Mouse (Mus musculus): ENCODE data around the gene Slc6a12. TPM values are rescaled to one million over a fixed set of nuclear protein-coding genes. Genes with fewer than 3 reads are reported as not detected.

Slc6a12 gene
- polyA plus RNA-seq, 1 experiment from 2014 or later = 1.2 TPM

- Histone ChIP-seq H3K9ac (no peak overlapping the region), H3K4me2 (replicated peaks) (no peak overlapping the region), H3K9me3 (ENCODE audit: control insufficient read depth, low read length) (no peaks in the 10 kb centered on the region), H3K36me3 (replicated peaks; ENCODE audit: control insufficient read depth, insufficient read depth) (no peaks in the 10 kb centered on the region), H3K27me3 (ENCODE audit: control insufficient read depth, insufficient read depth, low read length) (no peaks in the 10 kb centered on the region), H3K4me1 (replicated peaks; ENCODE audit: control insufficient read depth, insufficient read depth, low read length) (no peaks in the 10 kb centered on the region), H3K27ac (no peak overlapping the region), H3K4me3 (replicated peaks; ENCODE audit: low read length) (no peak overlapping the region)
- no peak for ATAC-seq (ENCODE audit: low FRiP score)
- 85% methylated on average over 9 of the region's 9 CpGs for WGBS
- no peak for DNase-seq (ENCODE audit: low spot score)
Observed at GRCm38 (mm10) chr6:121322381-121323110, 20.3 kb upstream of the Slc6a12 start.

GRCm38 (mm10) chr6:121325298-121325697, 17.6 kb upstream of the Slc6a12 start:
- Histone ChIP-seq H3K4me1 (replicated peaks; ENCODE audit: control insufficient read depth, insufficient read depth, low read length) (0 out of 2 replicates have a peak, but pooled peaks cover 6% of the 10 kb centered on the region), H3K4me2 (replicated peaks) (no peak overlapping the region), H3K27ac (no peak overlapping the region), H3K27me3 (ENCODE audit: control insufficient read depth, insufficient read depth, low read length) (no peaks in the 10 kb centered on the region), H3K9ac (no peak overlapping the region), H3K36me3 (replicated peaks; ENCODE audit: control insufficient read depth, insufficient read depth) (no peaks in the 10 kb centered on the region), H3K9me3 (ENCODE audit: control insufficient read depth, low read length) (no peaks in the 10 kb centered on the region), H3K4me3 (replicated peaks; ENCODE audit: low read length) (no peak overlapping the region)
- ATAC-seq (ENCODE audit: low FRiP score) (no peak), DNase-seq (ENCODE audit: low spot score) (no peak)
- WGBS = 90% methylated on average over 3 of the region's 3 CpGs

GRCm38 (mm10) chr6:121325740-121326139, 17.1 kb upstream of the Slc6a12 start:
- no peak for ATAC-seq (ENCODE audit: low FRiP score)
- H3K36me3 ChIP-seq (replicated peaks; ENCODE audit: control insufficient read depth, insufficient read depth) = no peaks in the 10 kb centered on the region
- no peaks in the 10 kb centered on the region for H3K9me3 ChIP-seq (ENCODE audit: control insufficient read depth, low read length)
- H3K27me3 ChIP-seq (ENCODE audit: control insufficient read depth, insufficient read depth, low read length) = no peaks in the 10 kb centered on the region
- H3K4me3 ChIP-seq (replicated peaks; ENCODE audit: low read length) = no peak overlapping the region
- H3K4me2 ChIP-seq (replicated peaks) = no peak overlapping the region
- H3K9ac ChIP-seq = no peak overlapping the region
- no peak overlapping the region for H3K27ac ChIP-seq
- no peak for DNase-seq (ENCODE audit: low spot score)
- 0 out of 2 replicates have a peak, but pooled peaks cover 6% of the 10 kb centered on the region for H3K4me1 ChIP-seq (replicated peaks; ENCODE audit: control insufficient read depth, insufficient read depth, low read length)
- WGBS = 84% methylated on average over 9 of the region's 9 CpGs

GRCm38 (mm10) chr6:121326486-121327069, 16.3 kb upstream of the Slc6a12 start:
- Histone ChIP-seq H3K4me1 (replicated peaks; ENCODE audit: control insufficient read depth, insufficient read depth, low read length) (0 out of 2 replicates have a peak, but pooled peaks cover 6% of the 10 kb centered on the region), H3K9ac (no peak overlapping the region), H3K9me3 (ENCODE audit: control insufficient read depth, low read length) (no peaks in the 10 kb centered on the region), H3K4me2 (replicated peaks) (no peak overlapping the region), H3K36me3 (replicated peaks; ENCODE audit: control insufficient read depth, insufficient read depth) (no peaks in the 10 kb centered on the region), H3K27ac (no peak overlapping the region), H3K4me3 (replicated peaks; ENCODE audit: low read length) (no peak overlapping the region), H3K27me3 (ENCODE audit: control insufficient read depth, insufficient read depth, low read length) (no peaks in the 10 kb centered on the region)
- ATAC-seq (ENCODE audit: low FRiP score) (no peak), DNase-seq (ENCODE audit: low spot score) (no peak)
- WGBS = 59% methylated on average over 10 of the region's 10 CpGs

GRCm38 (mm10) chr6:121328417-121328884, 14.4 kb upstream of the Slc6a12 start:
- no peaks in the 10 kb centered on the region for H3K36me3 ChIP-seq (replicated peaks; ENCODE audit: control insufficient read depth, insufficient read depth)
- H3K4me2 ChIP-seq (replicated peaks) = no peak overlapping the region
- no peak overlapping the region for H3K4me3 ChIP-seq (replicated peaks; ENCODE audit: low read length)
- no peaks in the 10 kb centered on the region for H3K9me3 ChIP-seq (ENCODE audit: control insufficient read depth, low read length)
- 43% methylated on average over 9 of the region's 9 CpGs for WGBS
- DNase-seq (ENCODE audit: low spot score) = peak; percentile 32
- no peak overlapping the region for H3K9ac ChIP-seq
- 0 out of 2 replicates have a peak, but pooled peaks cover 6% of the 10 kb centered on the region for H3K4me1 ChIP-seq (replicated peaks; ENCODE audit: control insufficient read depth, insufficient read depth, low read length)
- no peak overlapping the region for H3K27ac ChIP-seq
- no peaks in the 10 kb centered on the region for H3K27me3 ChIP-seq (ENCODE audit: control insufficient read depth, insufficient read depth, low read length)
- ATAC-seq (ENCODE audit: low FRiP score) = peak; percentile 16; the same call in 1 of the 2 replicates

- no peak overlapping the region for H3K4me3 ChIP-seq (replicated peaks; ENCODE audit: low read length)
- 9% methylated on average over 10 of the region's 10 CpGs for WGBS
Observed at GRCm38 (mm10) chr6:121329848-121330508, 12.9 kb upstream of the Slc6a12 start.

GRCm38 (mm10) chr6:121335841-121336240, 7.0 kb upstream of the Slc6a12 start:
- Histone ChIP-seq H3K9ac (no peak overlapping the region), H3K27me3 (ENCODE audit: control insufficient read depth, insufficient read depth, low read length) (no peaks in the 10 kb centered on the region), H3K4me3 (replicated peaks; ENCODE audit: low read length) (no peak overlapping the region), H3K27ac (no peak overlapping the region), H3K36me3 (replicated peaks; ENCODE audit: control insufficient read depth, insufficient read depth) (no peaks in the 10 kb centered on the region), H3K4me2 (replicated peaks) (no peak overlapping the region), H3K9me3 (ENCODE audit: control insufficient read depth, low read length) (no peaks in the 10 kb centered on the region), H3K4me1 (replicated peaks; ENCODE audit: control insufficient read depth, insufficient read depth, low read length) (no peaks in the 10 kb centered on the region)
- no peak for DNase-seq (ENCODE audit: low spot score)
- ATAC-seq (ENCODE audit: low FRiP score) = no peak
- WGBS = 94% methylated on average over 9 of the region's 9 CpGs

More at GRCm38 (mm10) chr6:121329848-121330508, 12.9 kb upstream of the Slc6a12 start:
- DNase-seq (ENCODE audit: low spot score) (peak; percentile 32), ATAC-seq (ENCODE audit: low FRiP score) (peak; percentile 37; the same call in 1 of the 2 replicates)
- no peak overlapping the region for H3K27ac ChIP-seq
- H3K9ac ChIP-seq = no peak overlapping the region
- 0 out of 2 replicates have a peak, but pooled peaks cover 6% of the 10 kb centered on the region for H3K4me1 ChIP-seq (replicated peaks; ENCODE audit: control insufficient read depth, insufficient read depth, low read length)
- no peaks in the 10 kb centered on the region for H3K27me3 ChIP-seq (ENCODE audit: control insufficient read depth, insufficient read depth, low read length)
- H3K9me3 ChIP-seq (ENCODE audit: control insufficient read depth, low read length) = no peaks in the 10 kb centered on the region
- no peak overlapping the region for H3K4me2 ChIP-seq (replicated peaks)
- H3K36me3 ChIP-seq (replicated peaks; ENCODE audit: control insufficient read depth, insufficient read depth) = no peaks in the 10 kb centered on the region

- H3K27ac ChIP-seq = no peak overlapping the region
- no peak overlapping the region for H3K4me2 ChIP-seq (replicated peaks)
- H3K4me1 ChIP-seq (replicated peaks; ENCODE audit: control insufficient read depth, insufficient read depth, low read length) = no peaks in the 10 kb centered on the region
- no peaks in the 10 kb centered on the region for H3K36me3 ChIP-seq (replicated peaks; ENCODE audit: control insufficient read depth, insufficient read depth)
- H3K4me3 ChIP-seq (replicated peaks; ENCODE audit: low read length) = no peak overlapping the region
- ATAC-seq (ENCODE audit: low FRiP score) (no peak), DNase-seq (ENCODE audit: low spot score) (no peak)
- no peaks in the 10 kb centered on the region for H3K27me3 ChIP-seq (ENCODE audit: control insufficient read depth, insufficient read depth, low read length)
- 81% methylated on average over 8 of the region's 8 CpGs for WGBS
- H3K9ac ChIP-seq = no peak overlapping the region
- no peaks in the 10 kb centered on the region for H3K9me3 ChIP-seq (ENCODE audit: control insufficient read depth, low read length)
Observed at GRCm38 (mm10) chr6:121336558-121336957, 6.3 kb upstream of the Slc6a12 start.

GRCm38 (mm10) chr6:121337229-121337628, 5.6 kb upstream of the Slc6a12 start:
- Histone ChIP-seq H3K27me3 (ENCODE audit: control insufficient read depth, insufficient read depth, low read length) (no peaks in the 10 kb centered on the region), H3K4me2 (replicated peaks) (no peak overlapping the region), H3K27ac (no peak overlapping the region), H3K9ac (no peak overlapping the region), H3K36me3 (replicated peaks; ENCODE audit: control insufficient read depth, insufficient read depth) (no peaks in the 10 kb centered on the region), H3K9me3 (ENCODE audit: control insufficient read depth, low read length) (no peaks in the 10 kb centered on the region), H3K4me1 (replicated peaks; ENCODE audit: control insufficient read depth, insufficient read depth, low read length) (no peaks in the 10 kb centered on the region), H3K4me3 (replicated peaks; ENCODE audit: low read length) (no peak overlapping the region)
- ATAC-seq (ENCODE audit: low FRiP score) (no peak), DNase-seq (ENCODE audit: low spot score) (no peak)
- 90% methylated on average over 9 of the region's 9 CpGs for whole genome bisulfite sequencing

Data from hindbrain, embryonic 14.5 days (tissue).